Mouse (Mus musculus): ENCODE data around the gene Ebf3.

The Ebf3 gene

DNA sequence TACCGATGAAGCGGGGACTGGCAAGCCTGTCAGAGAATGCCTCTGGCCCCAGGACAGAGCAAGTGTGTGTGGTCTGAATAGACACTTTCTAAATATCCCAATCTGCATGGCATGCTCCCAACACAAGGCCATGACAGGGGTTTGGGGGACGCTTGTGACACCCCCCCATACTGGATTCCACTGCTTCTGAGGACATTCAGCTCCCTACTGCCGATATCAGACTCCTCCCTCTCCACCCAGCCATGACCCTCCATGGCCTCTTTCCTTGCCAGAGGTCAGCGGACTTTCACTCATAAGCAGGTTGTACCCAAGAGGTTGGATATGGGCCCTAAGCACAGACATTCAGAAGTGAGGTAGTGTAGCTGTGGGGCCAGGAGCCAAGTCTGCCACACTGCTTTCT lies 36.5 kb downstream of the Ebf3 start:
- DNase-seq (ENCODE audit: low spot score), result no peak

DNA sequence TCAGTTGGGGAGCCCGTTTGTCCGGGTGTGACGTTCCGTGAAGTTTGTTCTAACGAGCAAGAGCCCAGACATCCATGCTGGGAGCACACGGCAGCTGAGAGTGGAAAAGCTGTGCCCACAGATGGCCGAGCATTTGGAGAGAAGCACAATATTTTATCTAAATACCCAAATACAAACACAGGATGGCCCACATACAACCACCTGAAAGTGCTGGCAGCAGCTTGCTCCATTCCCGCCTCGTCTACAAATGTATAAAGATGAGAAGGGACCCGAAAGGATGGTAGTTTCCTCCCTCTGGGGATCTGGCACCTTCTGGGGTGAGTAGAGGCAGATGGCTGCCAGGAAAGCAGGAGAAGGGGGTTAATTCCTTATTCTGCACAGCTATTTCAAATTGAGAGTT lies 42.0 kb downstream of the Ebf3 start:
- DNase-seq (ENCODE audit: low spot score), result no peak

GRCm38 (mm10) chr7:137268452-137269155 lies 45.6 kb downstream of the Ebf3 start:
- DNase-seq (ENCODE audit: low spot score), result no peak

DNA sequence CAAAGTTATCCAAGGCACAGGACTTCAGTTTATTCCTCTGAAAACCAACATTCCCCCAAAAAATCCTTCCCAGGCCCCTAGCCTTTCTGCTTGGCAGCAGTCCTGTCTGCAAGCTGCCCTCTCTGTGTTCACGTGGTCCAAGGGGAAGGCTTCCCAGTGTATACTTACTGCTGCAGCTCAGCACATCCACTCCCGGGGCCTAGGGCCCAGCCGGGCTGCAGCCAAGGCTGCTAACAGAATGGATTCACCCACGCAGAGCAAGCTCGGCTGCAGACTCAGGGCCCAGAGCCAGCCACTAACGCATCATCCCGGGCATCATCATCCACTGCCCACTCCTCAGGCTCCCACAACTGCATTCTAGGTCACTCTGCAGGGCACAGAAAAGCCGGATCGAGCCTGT lies 46.8 kb downstream of the Ebf3 start:
- DNase-seq (ENCODE audit: low spot score), result no peak

DNA sequence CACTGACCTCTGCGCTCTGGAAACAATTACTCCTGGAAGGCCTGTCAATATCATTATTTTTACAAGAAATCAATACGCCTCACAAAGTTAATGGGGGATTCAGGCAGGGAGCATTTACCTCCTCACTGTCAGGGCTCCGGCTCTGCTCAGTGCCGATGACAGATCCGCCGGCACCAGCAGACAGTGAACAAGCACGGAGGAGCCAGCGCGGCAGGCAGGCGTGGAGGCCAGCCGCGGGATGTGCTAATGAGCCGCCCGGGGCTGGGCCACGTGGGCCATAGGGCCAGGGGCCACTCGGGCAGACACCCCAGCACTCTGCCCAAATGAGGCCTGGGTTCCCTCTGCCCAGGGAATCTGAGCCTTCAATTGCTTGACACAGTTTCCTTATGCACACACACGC lies 47.7 kb downstream of the Ebf3 start:
- no peak for DNase-seq (ENCODE audit: low spot score)

- no peak for DNase-seq (ENCODE audit: low spot score)
Measured at GRCm38 (mm10) chr7:137262330-137262729, 51.9 kb downstream of the Ebf3 start.

GRCm38 (mm10) chr7:137246213-137246872 lies 67.9 kb downstream of the Ebf3 start:
- DNase-seq (ENCODE audit: low spot score), result no peak

DNA sequence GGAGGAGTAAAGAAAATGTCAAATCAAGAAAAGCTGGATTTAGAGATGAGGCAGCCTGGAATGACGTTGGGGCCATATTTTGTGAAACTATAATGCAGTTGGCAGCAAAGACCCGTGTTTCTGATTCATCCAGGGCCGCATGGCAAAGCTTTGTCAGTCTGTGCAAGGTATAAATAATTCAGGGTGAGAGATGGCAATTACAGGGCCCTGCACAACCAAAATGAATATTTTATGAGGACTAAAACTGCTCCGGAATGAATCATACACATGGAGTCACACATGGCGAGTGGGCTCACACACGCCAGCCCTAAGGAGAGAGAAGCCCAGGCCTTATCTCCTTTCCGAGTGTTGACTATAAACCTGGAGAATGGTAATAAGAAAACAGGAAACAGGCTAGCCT lies 69.4 kb downstream of the Ebf3 start:
- no peak for DNase-seq (ENCODE audit: low spot score)

DNA sequence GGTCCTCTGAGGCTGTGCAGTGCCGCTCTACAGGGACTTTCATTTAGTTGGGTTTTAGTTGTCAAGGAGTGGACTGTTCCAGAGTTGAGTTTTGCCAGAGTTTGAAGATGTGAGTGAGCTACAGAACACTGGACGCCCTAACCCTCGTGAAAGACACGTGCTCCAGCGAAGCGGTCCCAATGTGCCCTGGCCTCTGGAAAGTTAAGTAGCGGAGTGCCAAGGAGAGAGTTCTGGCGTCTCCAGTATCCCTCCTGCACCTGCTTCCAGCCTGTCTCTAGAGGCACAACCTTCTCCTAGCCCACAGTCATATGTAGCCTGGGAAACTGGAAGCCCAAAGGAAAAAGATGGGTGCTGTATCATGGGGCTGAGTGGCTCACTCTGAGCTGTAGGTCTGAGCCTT lies 73.8 kb downstream of the Ebf3 start:
- no peak for DNase-seq (ENCODE audit: low spot score)

GRCm38 (mm10) chr7:137239542-137240133 lies 74.6 kb downstream of the Ebf3 start:
- DNase-seq (ENCODE audit: low spot score), result no peak

- DNase-seq (ENCODE audit: low spot score), result no peak
Measured at GRCm38 (mm10) chr7:137237419-137237818, 76.8 kb downstream of the Ebf3 start.

DNA sequence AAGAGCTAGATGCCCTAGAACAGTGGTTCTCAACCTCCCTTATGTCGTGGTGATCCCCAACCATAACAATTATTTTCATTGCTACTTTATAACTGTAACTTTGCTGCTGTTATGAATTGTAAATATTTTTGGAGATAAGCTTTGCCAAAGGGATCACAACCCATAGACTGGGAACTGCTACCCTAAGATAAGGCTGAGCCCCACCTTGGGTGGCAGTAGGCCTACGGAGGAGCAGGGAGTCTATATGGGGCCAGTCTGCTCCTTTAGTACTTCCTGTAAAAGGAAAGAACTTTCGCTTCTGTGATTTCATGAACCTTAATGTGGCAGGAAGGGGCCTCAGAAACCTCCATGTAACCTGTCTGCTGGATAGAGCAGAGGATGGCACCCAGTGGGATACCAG lies 90.4 kb downstream of the Ebf3 start:
- DNase-seq (ENCODE audit: low spot score), result no peak

DNA sequence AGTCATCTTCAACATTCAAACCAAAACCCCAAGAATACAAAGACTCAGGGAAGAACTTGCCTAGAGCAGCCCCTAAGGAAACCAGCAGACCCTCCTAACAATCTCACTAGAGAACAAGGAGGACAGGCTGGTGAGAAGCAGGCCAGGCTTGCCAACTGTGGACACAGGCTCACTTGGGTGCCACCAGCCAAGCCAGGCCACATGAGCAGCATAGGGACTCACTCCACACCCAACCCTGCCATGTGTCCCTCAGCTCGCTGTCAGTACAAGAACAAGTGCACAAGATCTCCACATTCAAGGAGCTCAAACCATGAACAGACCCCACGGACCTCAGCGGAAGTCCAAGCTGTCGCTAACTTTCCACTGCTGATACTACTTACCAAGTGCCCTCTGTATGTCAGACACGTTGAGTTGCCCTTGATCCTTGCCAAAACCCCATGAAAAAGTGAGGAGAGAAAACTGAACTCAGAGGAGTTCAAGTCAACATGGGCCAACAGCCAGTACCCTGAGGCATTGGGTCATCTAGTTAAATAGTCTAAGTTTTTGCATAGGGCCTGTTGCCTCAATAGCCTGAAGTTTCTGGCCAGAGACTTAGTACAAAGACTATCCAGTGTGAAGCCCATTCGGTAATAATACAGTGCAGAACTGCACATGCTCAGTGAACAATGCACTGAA lies 91.3 kb downstream of the Ebf3 start:
- DNase-seq (ENCODE audit: low spot score), result no peak

DNA sequence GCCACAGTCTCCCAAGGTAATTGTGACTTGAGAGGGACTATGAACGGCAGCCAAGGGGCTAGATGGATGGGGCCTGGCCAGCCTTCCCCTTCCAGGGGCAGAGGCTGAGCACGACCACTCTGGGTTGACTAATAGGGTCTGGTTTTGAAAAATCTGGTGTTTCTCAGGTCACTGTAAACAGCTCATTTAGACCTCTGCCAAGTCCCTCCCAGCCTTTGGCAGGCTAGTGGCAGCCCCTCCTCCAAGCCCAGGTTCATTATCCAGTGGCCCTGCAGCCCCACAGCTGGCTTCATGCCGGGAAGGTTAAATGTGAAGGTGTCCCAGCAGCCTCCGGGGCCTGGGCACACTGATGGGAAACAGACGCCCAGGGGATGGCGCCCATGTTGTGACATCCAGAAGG lies 92.6 kb downstream of the Ebf3 start:
- peak; percentile 15 for DNase-seq (ENCODE audit: low spot score)

GRCm38 (mm10) chr7:137220436-137220835 lies 93.8 kb downstream of the Ebf3 start:
- DNase-seq (ENCODE audit: low spot score), result no peak

- DNase-seq (ENCODE audit: low spot score), result no peak
Measured at GRCm38 (mm10) chr7:137218706-137219105, 95.5 kb downstream of the Ebf3 start.

DNA sequence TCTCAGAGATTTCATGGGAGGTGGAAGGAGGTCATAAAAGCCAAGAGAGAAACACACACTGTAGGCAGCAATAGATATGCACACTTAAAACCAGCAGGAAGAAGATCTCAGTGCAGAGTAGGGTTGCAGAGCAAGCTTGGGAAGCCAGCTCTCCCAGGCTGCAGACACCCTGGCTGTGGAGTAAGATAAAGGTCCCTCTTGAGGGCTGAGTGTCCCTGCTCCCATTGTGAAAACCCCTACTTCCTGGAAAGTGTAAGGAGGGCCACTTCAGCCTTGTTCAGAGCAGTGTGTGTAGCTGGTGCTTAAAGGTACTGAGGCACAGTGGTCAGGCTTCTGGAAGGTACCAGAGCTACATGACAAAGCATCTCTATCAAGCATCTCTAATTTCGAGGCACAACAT lies 100.8 kb downstream of the Ebf3 start:
- DNase-seq (ENCODE audit: low spot score), result no peak

DNA sequence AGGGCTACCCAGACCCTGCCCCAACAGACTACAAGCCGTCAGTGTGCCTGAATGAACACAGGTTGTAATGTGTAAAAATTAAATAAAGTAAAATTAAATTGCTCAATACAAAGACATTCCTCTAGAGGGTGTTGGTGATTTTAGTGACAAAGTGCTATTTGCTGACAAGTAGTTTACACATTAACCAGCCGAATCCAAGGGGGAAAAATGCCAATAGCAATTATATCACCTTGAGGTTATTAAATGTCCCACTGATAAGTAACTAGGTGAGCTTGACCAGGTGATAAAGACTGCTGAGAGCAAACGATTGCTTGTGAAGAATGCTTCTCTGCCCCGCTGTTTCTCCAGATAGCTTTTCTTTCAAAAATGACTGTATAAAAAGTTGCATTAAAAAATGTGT lies 102.9 kb downstream of the Ebf3 start:
- DNase-seq (ENCODE audit: low spot score), result no peak

GRCm38 (mm10) chr7:137209688-137210345 lies 104.4 kb downstream of the Ebf3 start:
- no peak for DNase-seq (ENCODE audit: low spot score)

DNA sequence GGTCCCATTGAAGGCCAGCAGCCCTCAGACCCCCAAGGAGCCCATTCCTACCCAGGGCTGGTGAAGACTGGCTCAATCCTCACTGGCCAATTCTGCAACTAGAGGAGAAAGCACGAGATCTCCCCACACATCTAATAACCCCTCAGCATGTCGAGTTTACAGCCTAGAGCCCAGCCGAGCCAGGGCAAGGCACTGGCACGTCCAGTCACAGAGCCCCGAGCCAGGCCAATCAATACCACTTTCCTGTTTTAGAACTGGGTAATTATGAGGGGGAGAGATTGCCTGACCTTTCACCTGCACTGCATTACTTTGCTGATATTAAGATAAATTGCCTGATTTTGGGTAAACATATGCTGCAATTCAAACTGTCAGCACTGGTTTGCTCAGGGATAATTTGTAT lies 105.7 kb downstream of the Ebf3 start:
- no peak for DNase-seq (ENCODE audit: low spot score)

DNA sequence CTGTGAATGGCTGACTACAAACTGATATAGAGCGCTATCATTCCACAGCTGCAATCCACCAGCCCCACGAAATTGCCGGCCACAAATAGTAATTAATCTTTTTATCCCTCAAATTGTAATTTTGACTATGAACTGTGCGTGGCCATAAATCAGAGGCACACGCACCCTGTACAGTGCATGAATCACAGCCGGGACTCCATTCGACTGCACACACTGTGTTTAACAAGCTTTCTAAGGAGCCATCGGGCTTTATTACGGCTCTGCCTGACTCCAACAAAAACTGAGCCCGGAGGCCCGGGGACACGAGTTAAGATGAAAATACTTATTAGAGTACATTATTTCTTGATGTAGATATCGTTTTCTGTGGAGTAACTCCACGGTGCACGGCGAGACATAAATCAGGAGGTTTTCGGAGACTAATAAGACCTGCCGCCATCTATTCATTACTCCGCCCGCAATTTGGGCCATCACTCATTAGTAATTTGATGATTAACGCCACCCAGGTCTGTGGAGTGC lies 107.4 kb downstream of the Ebf3 start:
- DNase-seq (ENCODE audit: low spot score), result no peak

GRCm38 (mm10) chr7:137199533-137199932 lies 114.7 kb downstream of the Ebf3 start:
- no peak for DNase-seq (ENCODE audit: low spot score)

All from ovary, postnatal 10 days (tissue).